Mouse (Mus musculus): ENCODE results near the gene AC170998.1.

- TF ChIP-seq EP300 (IDR thresholded peaks at IDR 0.05; ENCODE audit: insufficient read depth, low read depth, low read length), result no peak
- no peak for TF ChIP-seq POLR2A (IDR thresholded peaks at IDR 0.05; ENCODE audit: insufficient read depth, low read length)
- no peak for TF ChIP-seq CTCF (IDR thresholded peaks at IDR 0.05; ENCODE audit: low read depth, low read length)
Measured at GRCm38 (mm10) chr17:28710291-28710688, 15.6 kb upstream of the AC170998.1 start.
